Mouse (Mus musculus): ENCODE data around the gene Pnpla1. TPM values are rescaled to one million over a fixed set of nuclear protein-coding genes. Genes with fewer than 3 reads are reported as not detected.

The Pnpla1 gene
- total RNA-seq, 2 experiments from 2014 or later: 0.38 to 0.42 TPM

GRCm38 (mm10) chr17:28885231-28885630 lies 27.0 kb downstream of the Pnpla1 start:
- DNase-seq: no peak

- DNase-seq: no peak
Measured at GRCm38 (mm10) chr17:28886266-28886665, 28.1 kb downstream of the Pnpla1 start.

DNA sequence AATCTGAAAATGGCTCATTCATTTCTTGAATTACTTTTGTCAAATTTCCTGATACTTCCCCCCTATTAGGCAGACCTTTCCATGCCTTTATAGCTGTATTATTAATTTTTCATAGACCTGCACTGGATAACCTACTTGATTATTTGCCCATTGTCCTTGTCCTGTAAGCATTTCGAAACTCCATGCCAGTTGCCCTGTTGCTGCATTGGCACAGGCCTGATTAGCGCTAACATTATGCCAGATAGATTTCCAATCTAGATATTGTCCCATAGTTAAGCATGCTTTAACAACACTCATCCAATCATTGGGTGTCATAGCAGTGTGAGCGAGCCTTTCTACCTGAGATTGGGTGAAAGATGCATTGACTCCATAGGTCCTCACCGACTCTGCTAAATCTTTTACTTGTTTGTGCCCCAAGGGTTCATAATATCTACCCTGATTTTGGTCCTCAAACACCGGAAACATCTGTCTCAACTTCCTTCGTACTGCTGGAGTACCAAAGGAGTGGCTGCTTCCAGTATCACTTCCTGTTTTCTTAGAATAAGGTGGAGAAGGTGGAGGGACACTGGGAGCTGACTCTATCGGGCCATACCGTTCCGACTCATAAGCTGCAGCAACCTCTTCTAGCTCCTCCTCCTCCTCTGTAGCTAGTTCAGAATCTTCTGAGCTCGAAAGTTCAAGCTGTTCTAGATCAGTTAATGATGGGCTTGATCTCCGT lies 36.0 kb downstream of the Pnpla1 start:
- no peak for DNase-seq

- no peak for DNase-seq
Measured at GRCm38 (mm10) chr17:28895217-28895875, 37.1 kb downstream of the Pnpla1 start.

GRCm38 (mm10) chr17:28896095-28896780 lies 38.0 kb downstream of the Pnpla1 start:
- no peak for DNase-seq

DNA sequence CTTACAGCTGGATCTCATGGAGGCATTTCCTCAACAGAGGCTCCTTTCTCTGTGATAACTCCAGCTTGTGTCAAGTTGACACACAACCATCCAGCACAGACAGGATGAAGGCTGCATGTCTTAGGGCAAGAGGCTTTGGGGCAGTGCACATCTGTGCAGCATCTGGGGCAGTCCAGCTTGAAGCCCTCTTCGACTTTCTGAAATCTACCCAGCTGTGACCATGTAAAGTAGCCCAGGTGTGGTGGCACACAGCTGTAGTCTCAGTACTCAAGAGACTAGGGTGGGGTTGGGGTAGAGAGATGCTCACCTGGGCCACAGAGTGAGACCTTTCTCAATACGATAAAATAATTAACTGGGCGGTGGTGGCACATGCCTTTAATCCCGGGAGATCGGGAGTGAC lies 39.6 kb downstream of the Pnpla1 start:
- no peak for DNase-seq

- no peak for DNase-seq
Measured at GRCm38 (mm10) chr17:28898249-28898648, 40.0 kb downstream of the Pnpla1 start.

- DNase-seq: no peak
Measured at GRCm38 (mm10) chr17:28899427-28899826, 41.2 kb downstream of the Pnpla1 start.

DNA sequence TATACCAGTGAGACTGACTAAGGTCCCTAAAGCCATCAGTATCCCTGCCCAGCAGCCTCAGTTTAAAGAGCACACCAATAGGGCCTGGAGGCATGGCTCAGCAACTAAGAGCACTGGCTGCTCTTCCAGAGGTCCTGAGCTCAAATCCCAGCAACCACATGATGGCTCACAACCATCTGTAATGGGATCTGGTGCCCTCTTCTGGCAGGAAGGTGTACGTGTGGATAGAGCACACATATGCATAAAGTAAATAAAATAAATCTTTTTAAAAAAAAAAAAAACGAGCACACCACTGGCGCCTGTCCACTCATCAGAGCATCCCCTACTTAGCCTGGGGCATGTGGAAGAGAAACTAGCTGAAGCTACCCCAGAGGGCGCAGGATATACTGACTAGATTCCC lies 43.3 kb downstream of the Pnpla1 start:
- no peak for DNase-seq

GRCm38 (mm10) chr17:28904546-28905376 lies 46.5 kb downstream of the Pnpla1 start:
- peak; percentile 42 to 56 for DNase-seq

DNA sequence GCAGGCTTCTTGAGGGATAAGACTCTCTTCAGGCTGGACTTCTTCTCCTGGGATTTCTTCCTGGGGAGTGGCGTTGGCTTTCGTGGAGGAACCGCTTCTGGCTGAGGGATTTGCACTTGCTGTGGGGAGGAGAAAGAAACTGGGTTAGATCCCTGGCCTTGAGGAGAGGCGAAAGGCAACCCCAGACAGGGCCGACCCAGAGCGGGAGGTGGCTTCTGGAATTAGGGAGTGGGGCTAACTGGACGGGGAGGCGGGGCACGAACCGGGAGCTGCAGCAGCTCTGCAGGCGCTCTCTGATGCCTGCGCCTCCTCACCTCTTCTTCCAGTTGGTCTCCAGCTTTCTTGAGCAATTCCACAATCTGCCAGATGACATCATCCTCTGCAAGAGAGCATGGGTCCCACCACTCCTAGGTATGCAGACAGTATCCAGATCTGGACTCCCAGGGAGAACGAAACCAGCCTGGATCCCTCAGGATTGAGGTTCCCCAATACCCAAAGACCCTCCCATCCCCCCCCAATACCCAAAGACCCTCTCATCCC lies 47.2 kb downstream of the Pnpla1 start:
- DNase-seq: no peak

DNA sequence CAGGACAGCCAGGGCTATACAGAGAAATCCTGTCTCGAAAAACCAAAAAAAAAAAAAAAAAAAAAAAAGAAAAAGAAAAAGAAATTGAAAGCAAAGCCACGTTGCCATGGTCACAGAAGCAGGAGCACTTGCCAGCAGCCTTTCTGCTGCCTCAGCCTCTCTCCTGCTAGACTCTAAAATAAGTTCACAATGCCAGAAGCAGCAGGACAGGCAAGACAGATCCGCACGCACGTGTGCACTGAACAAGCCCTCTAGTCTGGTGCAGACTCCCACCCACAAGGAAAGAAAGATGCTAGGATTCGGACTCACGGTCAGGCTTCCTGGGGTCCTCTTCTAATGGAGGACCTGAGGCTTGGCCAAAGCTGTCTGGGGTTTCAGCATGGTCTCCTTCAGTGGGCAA lies 49.7 kb downstream of the Pnpla1 start:
- DNase-seq: peak; percentile 14 to 37

- DNase-seq: no peak
Measured at GRCm38 (mm10) chr17:28909252-28909941, 51.2 kb downstream of the Pnpla1 start.

- no peak for DNase-seq
Measured at GRCm38 (mm10) chr17:28910139-28910538, 51.9 kb downstream of the Pnpla1 start.

- no peak for DNase-seq
Measured at GRCm38 (mm10) chr17:28913200-28913599, 55.0 kb downstream of the Pnpla1 start.

- DNase-seq: no peak
Measured at GRCm38 (mm10) chr17:28913940-28914339, 55.7 kb downstream of the Pnpla1 start.

- DNase-seq: no peak
Measured at GRCm38 (mm10) chr17:28915060-28915628, 56.9 kb downstream of the Pnpla1 start, which contains the start of gene 4930539E08Rik. Gene 4930539E08Rik, minus strand, starts transcription at chr17:28915324.

DNA sequence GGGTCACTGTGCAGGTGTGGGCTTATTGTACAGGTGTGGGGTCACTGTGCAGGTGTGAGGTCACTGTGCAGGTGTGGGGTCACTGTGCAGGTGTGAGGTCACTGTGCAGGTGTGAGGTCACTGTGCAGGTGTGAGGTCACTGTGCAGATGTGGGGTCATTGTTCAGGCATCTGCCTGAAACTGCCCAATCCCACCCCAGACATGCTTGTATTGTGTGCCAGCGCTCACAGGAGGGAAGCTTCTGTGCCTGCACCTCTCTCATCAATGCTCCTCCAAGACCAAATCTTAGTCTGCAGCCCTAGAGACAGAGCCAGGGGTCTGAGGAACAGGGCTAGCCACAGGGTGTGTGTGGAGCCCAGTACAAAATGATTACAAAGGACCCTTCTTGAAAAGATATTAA lies 58.3 kb downstream of the Pnpla1 start:
- no peak for DNase-seq

DNA sequence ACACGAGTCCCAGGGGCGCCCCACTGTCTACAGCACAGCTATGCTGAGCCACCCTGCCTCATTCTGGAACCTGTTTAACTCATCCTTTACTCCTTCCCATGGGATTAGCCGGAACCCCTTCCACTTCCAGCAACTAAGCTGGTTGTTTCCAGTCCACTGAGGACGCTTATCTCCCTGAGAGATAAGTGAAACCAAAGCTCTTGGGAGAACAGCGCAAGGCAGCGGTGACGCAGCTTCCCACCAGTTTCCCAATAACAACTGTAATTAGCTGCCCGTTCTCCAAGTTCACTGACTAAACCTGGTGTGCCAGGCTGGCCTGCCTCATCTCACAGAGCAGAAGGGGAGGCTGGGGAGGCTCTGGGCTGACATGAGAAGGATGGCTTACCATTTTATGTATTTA lies 62.9 kb downstream of the Pnpla1 start:
- DNase-seq: no peak

GRCm38 (mm10) chr17:28922096-28922495 lies 63.9 kb downstream of the Pnpla1 start:
- DNase-seq: no peak

DNA sequence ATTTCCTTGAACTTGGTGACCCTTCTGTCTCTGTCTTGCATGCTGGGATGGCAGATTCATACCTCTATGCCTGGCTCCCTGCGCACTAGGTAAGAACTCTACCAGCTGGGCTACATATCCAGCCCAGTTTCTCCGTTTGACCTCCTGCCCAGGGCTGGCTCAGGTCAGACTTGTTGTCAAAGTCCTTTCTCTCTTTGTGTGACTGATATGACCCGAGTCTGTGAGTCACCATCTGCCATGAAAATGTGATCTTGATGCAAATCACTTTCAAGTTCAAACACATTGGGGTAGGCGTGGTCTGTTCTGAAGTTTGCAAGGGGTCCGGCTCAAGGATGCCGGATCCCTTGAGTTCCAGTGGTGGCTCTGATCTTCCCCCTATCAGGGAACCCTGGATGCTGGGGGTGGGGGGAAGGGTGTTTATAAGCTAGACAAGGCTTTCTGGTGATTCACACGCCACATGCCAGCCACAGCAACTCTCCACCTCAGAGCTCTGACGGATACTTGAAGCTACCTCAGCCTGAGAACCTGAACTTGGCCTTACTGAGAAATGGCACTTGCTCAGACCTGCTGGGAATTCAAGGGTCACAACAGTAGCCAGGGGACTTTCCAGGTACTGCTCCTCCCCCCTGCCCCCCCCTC lies 66.9 kb downstream of the Pnpla1 start:
- no peak for DNase-seq

Measured in layer of hippocampus, postnatal 36 days (tissue).